13 mouse cellular contexts compared by ENCODE assay signal in the genomic region with DNA sequence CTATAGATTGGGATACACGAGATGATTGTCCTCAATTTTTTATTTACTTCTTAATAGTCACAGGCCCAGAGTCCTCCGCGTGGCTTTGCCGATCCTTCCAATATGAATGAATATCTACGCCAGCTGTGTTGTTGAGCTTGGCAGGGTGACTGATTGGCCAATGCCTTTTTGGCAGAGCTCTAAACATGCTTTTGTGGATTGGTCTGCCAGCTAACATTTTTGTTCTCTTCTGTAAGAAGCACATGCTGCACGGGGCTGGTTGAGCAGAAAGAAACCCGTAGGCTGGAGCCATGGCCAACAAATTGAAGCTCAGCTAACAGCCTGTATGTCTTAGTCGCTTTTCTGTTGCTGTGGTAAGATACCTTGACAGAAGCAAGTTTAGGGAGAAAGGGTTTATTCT. TPM values are rescaled to one million over a fixed set of nuclear protein-coding genes. Genes with fewer than 3 reads are reported as not detected.
A peak's percentile ranks its signal among the peaks of the same experiment; 100 is the strongest.
DNase-seq lines count a peak whose midpoint lies in the region; ATAC-seq and TF ChIP-seq lines count a peak whose summit lies in the region.
"Had no signal": no experiment of that assay in that cellular context is flagged by ENCODE, and none has a peak within 500 bp of the region (broad histone marks: within the 10 kb centered on the region; RNA-seq: fewer than 3 reads in every experiment).

No protein-coding gene starts in this region.

- DNase-seq in embryonic facial prominence, embryonic 14.5 days (ENCODE audit: low spot score) = peak; percentile 30
- no peak for DNase-seq in embryonic facial prominence, embryonic 10.5 days (ENCODE audit: low spot score)
- DNase-seq in lung, adult 18-20 months = peak; percentile 26 to 33
- DNase-seq in lung, adult 2 months = no peak
- peak; percentile 72 to 75 for DNase-seq in heart, postnatal 10 days
- peak; percentile 29 to 65 for DNase-seq in lung, postnatal 4 days
- no peak for DNase-seq in frontal cortex, postnatal 25 days (ENCODE audit: low spot score in 2 of 2)
- no peak for DNase-seq in kidney, adult 8-10 months
- DNase-seq: cerebellum, adult 11 months; kidney, adult 18-20 months; thymus, postnatal 4 days had no signal

- no peaks in the 10 kb centered on the region for H3K9me3 ChIP-seq in embryonic facial prominence, embryonic 14.5 days (ENCODE audit: control insufficient read depth, low read length)
- no peaks in the 10 kb centered on the region for H3K9me3 ChIP-seq in embryonic facial prominence, embryonic 10.5 days
- H3K9me3 ChIP-seq: limb, embryonic 12.5 days had no signal

- H3K4me2 ChIP-seq in embryonic facial prominence, embryonic 14.5 days (ENCODE audit: low read depth, low read length) = no peak overlapping the region
- H3K4me2 ChIP-seq: limb, embryonic 12.5 days had no signal

- 77% methylated on average over 8 of the region's 8 CpGs for WGBS in embryonic facial prominence, embryonic 14.5 days
- 92% methylated on average over 8 of the region's 8 CpGs for WGBS in embryonic facial prominence, embryonic 10.5 days
- WGBS in lung, adult 2 months = 70% methylated on average over 8 of the region's 8 CpGs

- intact Hi-C loops in heart, postnatal 10 days (cut with DNase I) = loop anchor here (10.0 kb wide), 1 partner anchor 430 kb away; no protein-coding TSS in a partner anchor

- H3K27me3 ChIP-seq in embryonic facial prominence, embryonic 14.5 days (replicated peaks; ENCODE audit: control insufficient read depth, insufficient read depth, low read length) = no peaks in the 10 kb centered on the region
- H3K27me3 ChIP-seq in embryonic facial prominence, embryonic 10.5 days (replicated peaks; ENCODE audit: low read depth, poor library complexity, severe bottlenecking) = no peaks in the 10 kb centered on the region
- H3K27me3 ChIP-seq: limb, embryonic 12.5 days had no signal

- no peak overlapping the region for H3K4me3 ChIP-seq in embryonic facial prominence, embryonic 14.5 days (ENCODE audit: low read depth, low read length)
- H3K4me3 ChIP-seq in embryonic facial prominence, embryonic 10.5 days = no peak overlapping the region
- H3K4me3 ChIP-seq in lung, adult 2 months (replicated peaks; ENCODE audit: extremely low read depth, low read depth, low read length) = no peak overlapping the region
- H3K4me3 ChIP-seq: limb, embryonic 12.5 days had no signal

- TF ChIP-seq CTCF in lung, adult 2 months (IDR thresholded peaks at IDR 0.05; ENCODE audit: insufficient read depth, low read length) = no peak

- no peak overlapping the region for H3K27ac ChIP-seq in embryonic facial prominence, embryonic 14.5 days (replicated peaks; ENCODE audit: low read depth, low read length)
- no peak overlapping the region for H3K27ac ChIP-seq in embryonic facial prominence, embryonic 10.5 days (replicated peaks)
- H3K27ac ChIP-seq: limb, embryonic 12.5 days; stomach, postnatal 0 days had no signal

- no peaks in the 10 kb centered on the region for H3K4me1 ChIP-seq in embryonic facial prominence, embryonic 14.5 days (ENCODE audit: control insufficient read depth, insufficient read depth, low read length)
- H3K4me1 ChIP-seq in embryonic facial prominence, embryonic 10.5 days = no peaks in the 10 kb centered on the region
- H3K4me1 ChIP-seq in lung, adult 2 months (ENCODE audit: control insufficient read depth, insufficient read depth, low read length) = no peaks in the 10 kb centered on the region
- H3K4me1 ChIP-seq: limb, embryonic 12.5 days had no signal

- TF ChIP-seq POLR2A in lung, adult 2 months (IDR thresholded peaks at IDR 0.05; ENCODE audit: borderline replicate concordance, extremely low read depth, low read depth, low read length) = no peak

- ATAC-seq in embryonic facial prominence, embryonic 14.5 days (ENCODE audit: low read depth) = no peak

- H3K36me3 ChIP-seq in embryonic facial prominence, embryonic 14.5 days (ENCODE audit: control insufficient read depth, insufficient read depth, low read length) = no peaks in the 10 kb centered on the region
- no peaks in the 10 kb centered on the region for H3K36me3 ChIP-seq in embryonic facial prominence, embryonic 10.5 days (replicated peaks)
- H3K36me3 ChIP-seq: limb, embryonic 12.5 days had no signal

- no peak overlapping the region for H3K9ac ChIP-seq in embryonic facial prominence, embryonic 14.5 days (ENCODE audit: low read depth, low read length)
- H3K9ac ChIP-seq: limb, embryonic 12.5 days had no signal

RNA-seq across cellular contexts. Expression of a gene that starts 20.2 kb away (rescaled TPM):
- polyA plus RNA-seq in embryonic facial prominence, embryonic 14.5 days (2014; fragmentation: Nextera tagmentation; extraction: Ambion mirVana) = 218 and 252 TPM in 2 replicates
- polyA plus RNA-seq in embryonic facial prominence, embryonic 10.5 days (2016; fragmentation: Nextera tagmentation; extraction: Ambion mirVana) = 235 and 239 TPM in 2 replicates
- polyA plus RNA-seq in lung, adult 2 months (2012; rRNA removed) = 93.1 and 111 TPM in 2 replicates
- total RNA-seq in heart, postnatal 10 days (2021) = 100 to 1,000 TPM; 880 to 896 TPM

Comparison
In these comparisons a context has a peak if more than half of its experiments do, and no peak if none do; other contexts are left out.
1. DNase-seq: peak in embryonic facial prominence, embryonic 14.5 days (single experiment), lung, adult 18-20 months (2 of 2), heart, postnatal 10 days (2 of 2) and lung, postnatal 4 days (2 of 2); none in embryonic facial prominence, embryonic 10.5 days (single experiment), lung, adult 2 months (single experiment), frontal cortex, postnatal 25 days (0 of 2) and kidney, adult 8-10 months (0 of 2).